Mouse (Mus musculus) C2C12 (cell line): ENCODE results near the gene Satb2.

Experiments
- MAX ChIP-seq: IDR thresholded peaks from one replicate; pipeline ENCODE4 v1.6.1; 2011; ENCODE audit warnings: mild to moderate bottlenecking, control low read depth
- MYOD1 ChIP-seq: IDR thresholded peaks from one replicate; pipeline ENCODE4 v1.6.1; 2011; ENCODE audit warnings: low read depth; ENCODE audit not compliant: control insufficient read depth, insufficient read length
- USF1 ChIP-seq: IDR thresholded peaks from one replicate; pipeline ENCODE4 v1.6.1; 2011; ENCODE audit warnings: low read depth, mild to moderate bottlenecking, control low read depth, moderate library complexity

DNA sequence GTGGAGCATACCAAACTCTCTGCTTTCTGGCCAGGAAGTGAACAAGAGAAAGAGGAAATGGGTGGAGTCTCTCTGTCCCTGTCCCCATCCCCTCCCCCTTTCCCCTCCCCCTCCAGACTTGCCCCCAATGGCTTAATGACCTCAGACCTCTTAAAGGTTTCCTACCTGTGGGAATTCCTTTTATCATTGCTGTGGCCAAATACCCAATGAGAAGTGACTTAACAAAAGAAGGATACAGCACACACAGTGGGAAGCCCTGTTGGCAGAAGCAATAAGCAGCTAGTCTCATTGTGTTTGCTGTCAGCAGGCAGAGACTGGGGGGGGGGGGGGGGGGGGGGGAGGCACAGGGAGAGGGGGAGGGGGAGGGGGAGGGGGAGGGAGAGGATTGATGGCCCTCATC is 35.4 kb upstream of the Satb2 start:
- no peak for TF ChIP-seq MAX
- TF ChIP-seq MYOD1: no peak
- no peak for TF ChIP-seq USF1
